Mouse (Mus musculus): ENCODE data around the gene Ppan.

DNA sequence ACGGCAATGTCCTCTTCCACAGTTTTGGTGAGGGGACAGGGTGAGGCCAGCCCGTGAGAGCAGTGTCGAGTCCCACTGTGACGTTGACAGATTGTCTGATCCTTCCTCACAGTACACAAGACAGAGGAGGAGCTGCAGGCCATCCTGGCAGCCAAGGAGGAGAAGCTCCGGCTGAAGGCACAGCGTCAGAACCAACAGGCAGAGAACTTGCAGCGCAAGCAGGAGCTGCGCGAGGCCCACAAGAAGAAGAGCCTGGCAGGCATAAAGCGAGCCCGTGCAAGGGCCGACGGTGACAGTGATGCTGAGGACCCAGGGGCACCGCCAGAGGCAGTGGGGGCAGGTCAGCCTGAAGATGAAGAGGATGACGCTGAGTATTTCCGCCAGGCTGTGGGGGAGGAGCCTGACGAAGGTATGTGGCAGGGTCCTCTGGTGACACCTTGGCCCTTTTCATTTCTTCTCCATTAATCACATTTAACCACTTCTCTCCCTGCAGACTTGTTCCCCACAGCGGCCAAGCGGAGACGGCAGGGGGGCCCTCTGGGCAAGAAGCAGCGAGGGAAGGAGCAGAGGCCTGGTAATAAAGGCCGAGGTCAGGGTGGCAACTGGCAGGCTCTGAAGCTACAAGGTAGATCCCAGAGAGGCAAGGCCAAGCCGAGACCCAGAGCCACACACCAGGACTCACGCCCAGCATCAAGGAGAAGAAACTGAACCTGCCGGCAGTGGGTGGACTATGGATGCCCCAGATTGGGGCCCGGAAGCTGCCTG is 3.5 kb downstream of the Ppan start:
- TF ChIP-seq CTCF (IDR thresholded peaks at IDR 0.05), result no peak
- TF ChIP-seq POLR2A (IDR thresholded peaks at IDR 0.05; ENCODE audit: insufficient read depth, low read depth, low read length), result 0 out of 2 replicates have a peak, but pooled peaks have one; percentile 2

Data from heart, adult 2 months (tissue).